Mouse (Mus musculus) spleen, adult 2 months (tissue): ENCODE data around the gene Rab3a. TPM values are rescaled to one million over a fixed set of nuclear protein-coding genes. Genes with fewer than 3 reads are reported as not detected.

Source experiments
- DNase-seq, 2 experiments: peaks; one replicate each; pipeline versions ENCODE4 v3.0.0 to v3.0.0-alpha.2; 2012 to 2021; ENCODE audit warnings: low spot score in 2 of 2, low read depth in 1 of 2
- H3K27ac ChIP-seq: fragments of 200-500 bp; 2 replicates; pipeline ENCODE4 v1.5.1; 2012; ENCODE audit warnings: low read length, inconsistent platforms; ENCODE audit not compliant: insufficient read depth
- H3K27me3 ChIP-seq: fragments of 200-500 bp; 2 replicates; pipeline ENCODE4 v1.6.1; 2012; ENCODE audit warnings: mild to moderate bottlenecking, moderate library complexity, low read length, inconsistent platforms; ENCODE audit not compliant: control insufficient read depth, insufficient read depth
- H3K36me3 ChIP-seq: fragments of 200-500 bp; 2 replicates; pipeline ENCODE4 v1.6.1; 2012; ENCODE audit warnings: mild to moderate bottlenecking, low read length, inconsistent platforms; ENCODE audit not compliant: control insufficient read depth, insufficient read depth
- H3K4me1 ChIP-seq: fragments of 200-500 bp; 2 replicates; pipeline ENCODE4 v1.6.1; 2011; ENCODE audit warnings: inconsistent platforms; ENCODE audit not compliant: control insufficient read depth, insufficient read depth, insufficient read length
- H3K4me3 ChIP-seq: fragments of 200-500 bp; 2 replicates; pipeline ENCODE4 v1.5.1; 2011; ENCODE audit warnings: mild to moderate bottlenecking, inconsistent platforms; ENCODE audit not compliant: insufficient read depth, insufficient read length; ENCODE audit errors: extremely low read depth
- CTCF ChIP-seq: fragments of 200-500 bp; IDR thresholded peaks from 2 replicates; pipeline ENCODE4 v1.5.1; 2011; ENCODE audit warnings: mild to moderate bottlenecking, inconsistent platforms; ENCODE audit not compliant: insufficient read depth, insufficient read length, insufficient replicate concordance; ENCODE audit errors: extremely low read depth
- POLR2A ChIP-seq: fragments of 200-500 bp; IDR thresholded peaks from 2 replicates; pipeline ENCODE4 v1.6.1; 2011; ENCODE audit warnings: low read depth, low read length, inconsistent platforms
- WGBS: fragments of 180-500 bp; shearing (Covaris S2); methylation state at CpG from one replicate; pipeline ENCODE4 v1.1.7; 2018; 5-methylcytosine and 5-hydroxymethylcytosine counted together
- polyA plus RNA-seq: library from polyadenylated mRNA; depleted of rRNA; stranded (reverse); fragments of >200 nt; gene quantifications from 2 replicates; pipeline ENCODE4 v1.2.3, GENCODE M21; 2012

Rab3a gene
- polyA plus RNA-seq, 1 experiment: 12.1 TPM

DNA sequence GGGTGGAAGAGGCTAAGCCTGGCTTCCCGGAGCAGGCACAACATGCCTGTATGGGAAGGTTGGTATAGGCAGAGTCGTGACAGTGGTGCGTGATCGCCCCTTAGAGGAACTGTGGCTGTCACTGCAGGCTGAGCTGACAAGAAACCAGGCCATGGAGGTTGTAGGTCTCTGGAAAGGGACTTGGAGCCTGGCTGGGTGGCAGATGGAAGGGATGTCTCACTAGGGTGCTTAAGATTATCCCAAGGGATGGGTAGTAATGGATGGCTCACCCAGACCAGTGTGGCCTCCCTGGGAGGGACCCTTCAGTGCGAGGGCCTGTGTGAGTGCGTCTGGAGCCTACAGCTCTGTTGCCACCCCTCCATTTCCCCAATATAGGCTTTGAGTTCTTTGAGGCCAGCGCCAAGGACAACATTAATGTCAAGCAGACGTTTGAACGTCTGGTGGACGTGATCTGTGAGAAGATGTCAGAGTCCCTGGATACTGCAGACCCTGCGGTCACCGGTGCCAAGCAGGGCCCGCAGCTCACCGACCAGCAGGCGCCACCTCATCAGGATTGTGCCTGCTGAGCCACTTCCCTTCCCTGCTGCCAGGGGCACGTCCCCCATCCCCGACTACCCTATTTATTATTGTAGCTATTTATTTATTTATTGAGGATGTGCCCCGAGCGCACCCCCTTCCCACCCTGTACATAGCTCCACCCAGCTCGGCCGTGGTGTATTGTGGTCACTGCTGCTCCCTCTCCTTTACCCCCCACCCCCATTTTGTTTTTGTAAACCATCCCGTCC, 3.2 kb downstream of the Rab3a start:
- TF ChIP-seq CTCF: peak; percentile 54; the same call in 1 of the 2 replicates
- no peak for TF ChIP-seq POLR2A
- H3K27ac ChIP-seq: no peak overlapping the region
- H3K36me3 ChIP-seq: peaks cover 5% of the 10 kb centered on the region; the same call in 1 of the 2 replicates
- 87% methylated on average over 22 of the region's 22 CpGs for whole genome bisulfite sequencing
- peaks cover 20% of the 10 kb centered on the region for H3K4me1 ChIP-seq
- DNase-seq: peak in 1 of 2 experiments; percentile 20
- no peak overlapping the region for H3K4me3 ChIP-seq
- no peaks in the 10 kb centered on the region for H3K27me3 ChIP-seq

GRCm38 (mm10) chr8:70758308-70758615, 3.8 kb downstream of the Rab3a start:
- H3K4me1 ChIP-seq: peaks cover 15% of the 10 kb centered on the region
- H3K36me3 ChIP-seq: peaks cover 8% of the 10 kb centered on the region
- TF ChIP-seq POLR2A: no peak
- no peak for TF ChIP-seq CTCF
- DNase-seq: peak in 1 of 2 experiments; percentile 2
- H3K27me3 ChIP-seq: no peaks in the 10 kb centered on the region
- H3K27ac ChIP-seq: no peak overlapping the region
- 92% methylated on average over 7 of the region's 7 CpGs for WGBS
- H3K4me3 ChIP-seq: no peak overlapping the region

DNA sequence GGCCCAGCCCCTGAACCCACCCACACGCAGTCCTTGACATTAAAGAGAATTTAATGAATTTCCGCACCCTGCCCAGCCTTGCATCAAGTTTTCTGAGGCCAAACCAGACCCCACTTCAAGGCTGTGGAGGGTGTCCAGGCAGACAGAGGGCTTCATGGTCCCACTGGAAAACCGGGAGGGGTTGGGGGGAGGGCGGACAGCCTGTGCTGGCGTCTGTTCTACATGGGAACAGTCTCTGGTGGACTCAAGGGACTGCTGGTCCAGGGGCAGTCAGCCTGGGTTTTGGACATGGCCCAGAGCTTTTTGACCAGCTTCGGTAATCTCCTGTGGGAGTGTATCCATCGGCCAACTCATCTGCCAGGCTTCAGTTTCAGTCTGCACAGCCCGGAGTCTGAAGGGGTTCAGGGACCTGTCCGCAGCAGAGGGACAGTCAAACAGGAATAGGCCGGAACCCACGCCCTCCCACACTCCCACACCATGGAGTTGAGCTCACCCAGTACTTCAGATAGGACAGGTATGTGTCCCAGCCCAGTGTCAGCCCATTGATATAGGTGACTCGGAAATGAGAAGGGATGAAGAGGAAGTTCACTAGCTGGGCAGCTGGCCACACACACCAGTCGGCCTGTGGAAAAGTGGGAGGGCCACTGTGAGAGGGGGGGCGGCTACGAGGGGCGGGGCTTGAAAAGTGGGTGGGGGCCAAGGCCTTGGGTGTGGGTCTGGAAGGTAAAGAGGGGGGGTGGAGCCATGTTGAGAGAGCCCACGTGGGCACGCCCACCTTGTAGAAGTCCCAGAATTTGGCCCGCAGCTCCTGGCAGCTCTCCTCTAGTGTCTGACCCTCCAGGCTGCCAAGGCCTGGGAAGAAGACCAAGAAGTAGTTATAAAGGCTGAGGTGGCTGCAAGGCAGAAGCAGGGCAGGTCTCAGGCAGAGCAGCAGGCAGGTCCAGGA, 4.4 kb downstream of the Rab3a start:
- Histone ChIP-seq H3K4me3 (no peak overlapping the region), H3K36me3 (peaks cover 11% of the 10 kb centered on the region), H3K27me3 (no peaks in the 10 kb centered on the region), H3K4me1 (peaks cover 14% of the 10 kb centered on the region), H3K27ac (no peak overlapping the region)
- TF ChIP-seq CTCF (no peak), POLR2A (no peak)
- WGBS: 84% methylated on average over 19 of the region's 19 CpGs
- DNase-seq: no peak

DNA sequence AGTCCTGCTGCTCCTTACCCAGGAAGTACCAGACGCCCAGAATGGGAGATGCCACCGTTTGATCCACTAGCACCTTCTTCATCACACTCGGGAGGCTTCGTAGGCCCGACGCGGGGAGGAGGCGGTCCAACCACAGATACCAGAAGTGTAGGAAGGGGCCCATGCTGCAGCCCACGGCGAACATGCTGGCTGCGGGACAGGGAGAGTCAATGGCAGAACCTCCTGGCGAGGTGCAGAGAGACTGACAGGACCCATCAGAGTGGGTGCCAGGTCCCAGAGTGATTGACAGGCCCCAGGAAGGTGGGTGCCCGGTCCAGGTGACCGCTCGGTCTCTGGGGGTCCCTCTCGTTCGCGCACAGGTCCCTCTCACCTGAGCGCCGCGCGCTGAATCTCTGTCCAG, 5.9 kb downstream of the Rab3a start:
- no peak for DNase-seq
- TF ChIP-seq POLR2A (no peak), CTCF (no peak)
- 2% methylated on average over 22 of the region's 22 CpGs for WGBS
- H3K36me3 ChIP-seq: peaks cover 17% of the 10 kb centered on the region
- H3K4me1 ChIP-seq: peaks cover 16% of the 10 kb centered on the region; the same call in 1 of the 2 replicates
- peak overlapping the region; percentile 61 for H3K27ac ChIP-seq
- no peaks in the 10 kb centered on the region for H3K27me3 ChIP-seq
- peak overlapping the region; percentile 72 for H3K4me3 ChIP-seq

GRCm38 (mm10) chr8:70760775-70761406, 6.4 kb downstream of the Rab3a start, which contains the start of gene Mpv17l2:
Gene Mpv17l2 (minus strand): TSS chr8:70760946.
- 1% methylated on average over 55 of the region's 55 CpGs for WGBS
- Histone ChIP-seq H3K4me1 (peaks cover 16% of the 10 kb centered on the region; the same call in 1 of the 2 replicates), H3K27ac (peak within 1 kb of the TSS; percentile 76), H3K36me3 (peaks cover 17% of the 10 kb centered on the region), H3K27me3 (no peaks in the 10 kb centered on the region), H3K4me3 (peak within 1 kb of the TSS; percentile 72)
- peak; percentile 95 to 96 for DNase-seq
- no peak for TF ChIP-seq CTCF
- peak; percentile 48; the same call in 1 of the 2 replicates for TF ChIP-seq POLR2A

DNA sequence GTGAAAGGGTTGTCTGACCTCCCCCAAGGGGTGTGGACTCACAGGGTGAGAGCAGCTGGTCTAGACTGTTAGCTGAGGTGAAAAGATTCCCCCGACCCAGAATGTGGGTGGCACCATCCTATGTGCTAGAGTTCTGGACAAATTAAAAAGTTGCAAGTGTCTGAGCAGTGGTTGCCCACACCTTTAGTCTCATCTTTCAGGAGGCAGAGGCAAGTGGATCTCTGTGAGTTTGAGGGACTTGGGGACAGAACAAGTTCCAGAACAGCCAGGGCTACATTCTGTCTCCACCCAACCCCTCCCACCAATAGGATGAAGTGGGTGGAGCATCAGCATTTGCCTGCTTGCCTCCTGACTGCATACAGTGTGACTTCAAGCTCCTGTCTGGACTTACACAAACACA, 7.6 kb downstream of the Rab3a start:
- peaks cover 13% of the 10 kb centered on the region for H3K36me3 ChIP-seq
- H3K4me3 ChIP-seq: no peak overlapping the region
- peaks cover 18% of the 10 kb centered on the region for H3K4me1 ChIP-seq
- H3K27ac ChIP-seq: no peak overlapping the region
- no peaks in the 10 kb centered on the region for H3K27me3 ChIP-seq
- 51% methylated on average over 1 of the region's 1 CpGs for WGBS
- TF ChIP-seq CTCF: no peak
- no peak for TF ChIP-seq POLR2A
- DNase-seq: no peak
